Mouse (Mus musculus) stomach, postnatal 0 days (tissue): Measurements from ENCODE around the gene Phtf2. TPM values are rescaled to one million over a fixed set of nuclear protein-coding genes. Genes with fewer than 3 reads are reported as not detected.

Source experiments
- ATAC-seq: fragments of 200-750 bp; cut with Nextera tagmentation; 2 replicates; pipeline ENCODE4 v1.8.0; 2017; ENCODE audit not compliant: low FRiP score, low TSS enrichment
- DNase-seq: peaks from one replicate; pipeline ENCODE4 v3.0.0-alpha.2; 2016; ENCODE audit warnings: low spot score
- H3K27ac ChIP-seq: fragments of 300-500 bp; sonication (generic); replicated peaks from 2 replicates; pipeline ENCODE4 v1.5.1; 2014; ENCODE audit warnings: mild to moderate bottlenecking, control low read depth
- H3K27me3 ChIP-seq: fragments of 300-500 bp; sonication (generic); 2 replicates; pipeline ENCODE4 v1.6.1; 2014; ENCODE audit warnings: low read length; ENCODE audit not compliant: control insufficient read depth, insufficient read depth
- H3K36me3 ChIP-seq: fragments of 300-500 bp; sonication (generic); 2 replicates; pipeline ENCODE4 v1.6.1; 2014; ENCODE audit warnings: low read length, mixed read lengths; ENCODE audit not compliant: control insufficient read depth, insufficient read depth
- H3K4me1 ChIP-seq: fragments of 300-500 bp; sonication (generic); replicated peaks from 2 replicates; pipeline ENCODE4 v1.6.1; 2014; ENCODE audit warnings: antibody characterized with exemption; ENCODE audit not compliant: control insufficient read depth, insufficient read depth
- H3K4me2 ChIP-seq: fragments of 300-500 bp; sonication (generic); replicated peaks from 2 replicates; pipeline ENCODE4 v1.6.1; 2014; ENCODE audit warnings: low read depth, mild to moderate bottlenecking, control low read depth, moderate library complexity
- H3K4me3 ChIP-seq: fragments of 300-500 bp; sonication (generic); 2 replicates; pipeline ENCODE4 v1.5.1; 2014; ENCODE audit warnings: low read depth, low read length, control low read depth
- H3K9ac ChIP-seq: fragments of 300-500 bp; sonication (generic); 2 replicates; pipeline ENCODE4 v1.6.1; 2014; ENCODE audit warnings: mild to moderate bottlenecking, low read length, control low read depth, mixed read lengths
- H3K9me3 ChIP-seq: fragments of 300-500 bp; sonication (generic); 2 replicates; pipeline ENCODE4 v1.6.1; 2016; ENCODE audit warnings: low read length; ENCODE audit not compliant: control insufficient read depth
- CTCF ChIP-seq: IDR thresholded peaks from 2 replicates; pipeline ENCODE4 v1.5.1; 2016; ENCODE audit warnings: antibody characterized with exemption, low read depth, mild to moderate bottlenecking, moderate library complexity
- EP300 ChIP-seq: optimal IDR thresholded peaks from 2 replicates; pipeline ENCODE3; 2016; ENCODE audit warnings: antibody characterized with exemption
- WGBS: fragments of 180-500 bp; shearing (Covaris S2); extraction: QIAGEN DNeasy Blood & Tissue Kit; methylation state at CpG from one replicate; pipeline ENCODE4 v1.1.7; 2014; 5-methylcytosine and 5-hydroxymethylcytosine counted together
- polyA plus RNA-seq: library from polyadenylated mRNA; unstranded; fragments of >200 nt; fragmentation: Nextera tagmentation; extraction: Ambion mirVana; gene quantifications from 2 replicates; pipeline ENCODE4 v1.2.1, GENCODE M21; 2015

The Phtf2 gene
- polyA plus RNA-seq, 1 experiment from 2014 or later = 5.1 TPM

DNA sequence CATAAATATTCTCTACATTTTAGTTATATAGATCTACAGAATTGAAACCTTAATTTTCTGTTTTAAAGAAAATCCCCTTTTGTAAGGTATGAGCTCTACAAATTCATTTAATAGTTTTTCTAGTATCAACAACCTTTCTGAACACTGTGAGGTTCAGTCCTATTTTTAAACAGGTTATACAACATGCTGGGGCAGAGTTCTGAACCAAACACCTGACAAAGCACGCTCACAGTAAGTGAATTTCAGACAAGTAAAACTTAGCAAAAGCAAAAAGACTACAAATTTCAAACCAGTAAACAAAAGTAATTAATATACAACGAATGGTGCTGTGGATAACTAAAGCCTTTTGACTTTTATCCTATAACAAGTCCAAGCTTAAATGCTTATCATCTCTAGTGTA, 23.5 kb downstream of the Phtf2 start:
- TF ChIP-seq CTCF = no peak
- ATAC-seq (no peak), DNase-seq (no peak)
- Histone ChIP-seq H3K4me1 (no peaks in the 10 kb centered on the region), H3K4me3 (no peak overlapping the region), H3K36me3 (no peaks in the 10 kb centered on the region), H3K27ac (no peak overlapping the region), H3K9me3 (no peaks in the 10 kb centered on the region), H3K27me3 (no peaks in the 10 kb centered on the region), H3K9ac (no peak overlapping the region), H3K4me2 (no peak overlapping the region)
- WGBS = 73% methylated on average over 2 of the region's 2 CpGs

DNA sequence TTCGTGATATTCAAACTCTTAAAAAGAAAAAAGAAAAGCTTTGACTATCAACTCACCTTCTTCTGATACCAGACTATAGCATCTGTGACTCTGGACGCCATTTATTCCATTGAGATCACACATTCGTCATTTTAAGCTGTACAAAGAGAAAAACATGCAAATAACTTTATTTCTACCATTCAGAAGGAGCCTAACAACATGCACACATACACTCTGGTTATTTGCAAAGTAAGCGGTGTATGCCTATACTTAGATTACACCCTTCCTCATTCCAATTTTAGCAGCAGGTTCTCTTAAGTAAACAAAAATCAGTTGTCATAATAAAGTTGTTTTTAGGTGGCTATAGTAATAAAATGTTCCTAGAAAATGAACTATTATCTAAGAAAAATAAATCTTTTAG, 26.9 kb downstream of the Phtf2 start:
- Histone ChIP-seq H3K36me3 (no peaks in the 10 kb centered on the region), H3K9me3 (no peaks in the 10 kb centered on the region), H3K27me3 (no peaks in the 10 kb centered on the region), H3K4me2 (no peak overlapping the region), H3K9ac (no peak overlapping the region), H3K27ac (no peak overlapping the region), H3K4me1 (no peaks in the 10 kb centered on the region), H3K4me3 (no peak overlapping the region)
- no peak for TF ChIP-seq CTCF
- no peak for TF ChIP-seq EP300
- DNase-seq = no peak
- WGBS = 74% methylated on average over 4 of the region's 4 CpGs
- ATAC-seq = no peak

DNA sequence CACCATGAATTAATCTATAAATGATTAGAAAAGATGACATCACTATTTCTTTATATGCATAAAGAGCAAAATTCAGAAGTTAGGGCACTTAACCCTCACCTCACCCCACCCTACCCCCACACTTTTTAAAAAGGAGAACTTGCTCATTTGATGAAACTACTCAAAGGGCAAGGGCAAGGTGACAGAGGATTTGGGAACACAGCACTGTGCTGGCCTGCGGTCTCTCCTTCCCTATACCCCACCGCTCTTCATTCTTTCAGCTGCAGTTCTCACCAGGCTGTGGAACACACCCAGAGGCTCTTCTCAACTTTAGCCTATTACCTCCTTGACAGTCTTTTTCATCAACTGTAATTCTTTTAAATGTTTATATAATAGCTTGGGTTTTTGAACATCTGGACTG, 34.9 kb downstream of the Phtf2 start:
- Histone ChIP-seq H3K4me2 (no peak overlapping the region), H3K27me3 (no peaks in the 10 kb centered on the region), H3K4me1 (no peaks in the 10 kb centered on the region), H3K4me3 (no peak overlapping the region), H3K9ac (no peak overlapping the region), H3K9me3 (no peaks in the 10 kb centered on the region), H3K36me3 (no peaks in the 10 kb centered on the region), H3K27ac (no peak overlapping the region)
- WGBS = 72% methylated on average over 2 of the region's 2 CpGs
- DNase-seq (no peak), ATAC-seq (no peak)
- TF ChIP-seq CTCF = no peak
- TF ChIP-seq EP300 = no peak

GRCm38 (mm10) chr5:20843816-20844215, 38.1 kb downstream of the Phtf2 start:
- Histone ChIP-seq H3K4me3 (no peak overlapping the region), H3K27ac (no peak overlapping the region), H3K27me3 (no peaks in the 10 kb centered on the region), H3K9me3 (no peaks in the 10 kb centered on the region), H3K36me3 (no peaks in the 10 kb centered on the region), H3K9ac (no peak overlapping the region), H3K4me1 (no peaks in the 10 kb centered on the region), H3K4me2 (no peak overlapping the region)
- TF ChIP-seq CTCF (no peak), EP300 (no peak)
- WGBS = 58% methylated on average over 2 of the region's 2 CpGs
- ATAC-seq (no peak), DNase-seq (no peak)

- Histone ChIP-seq H3K4me1 (no peaks in the 10 kb centered on the region), H3K36me3 (no peaks in the 10 kb centered on the region), H3K9ac (no peak overlapping the region), H3K27me3 (no peaks in the 10 kb centered on the region), H3K9me3 (no peaks in the 10 kb centered on the region), H3K27ac (no peak overlapping the region), H3K4me3 (no peak overlapping the region), H3K4me2 (no peak overlapping the region)
- 67% methylated on average over 2 of the region's 3 CpGs for WGBS
- DNase-seq (no peak), ATAC-seq (no peak)
- no peak for TF ChIP-seq CTCF
- TF ChIP-seq EP300 = no peak
Observed at GRCm38 (mm10) chr5:20843405-20843804, 38.5 kb downstream of the Phtf2 start.

GRCm38 (mm10) chr5:20837082-20837481, 44.8 kb downstream of the Phtf2 start:
- DNase-seq (no peak), ATAC-seq (no peak)
- no peak overlapping the region for H3K27ac ChIP-seq
- no peaks in the 10 kb centered on the region for H3K4me1 ChIP-seq
- WGBS = 97% methylated on average over 1 of the region's 1 CpGs
- no peak overlapping the region for H3K9ac ChIP-seq
- H3K9me3 ChIP-seq = no peaks in the 10 kb centered on the region
- H3K36me3 ChIP-seq = no peaks in the 10 kb centered on the region
- no peak overlapping the region for H3K4me2 ChIP-seq
- no peaks in the 10 kb centered on the region for H3K27me3 ChIP-seq
- H3K4me3 ChIP-seq = no peak overlapping the region
- no peak for TF ChIP-seq EP300
- TF ChIP-seq CTCF = no peak
